Mouse (Mus musculus): Measurements from ENCODE around the gene Txndc5.

DNA sequence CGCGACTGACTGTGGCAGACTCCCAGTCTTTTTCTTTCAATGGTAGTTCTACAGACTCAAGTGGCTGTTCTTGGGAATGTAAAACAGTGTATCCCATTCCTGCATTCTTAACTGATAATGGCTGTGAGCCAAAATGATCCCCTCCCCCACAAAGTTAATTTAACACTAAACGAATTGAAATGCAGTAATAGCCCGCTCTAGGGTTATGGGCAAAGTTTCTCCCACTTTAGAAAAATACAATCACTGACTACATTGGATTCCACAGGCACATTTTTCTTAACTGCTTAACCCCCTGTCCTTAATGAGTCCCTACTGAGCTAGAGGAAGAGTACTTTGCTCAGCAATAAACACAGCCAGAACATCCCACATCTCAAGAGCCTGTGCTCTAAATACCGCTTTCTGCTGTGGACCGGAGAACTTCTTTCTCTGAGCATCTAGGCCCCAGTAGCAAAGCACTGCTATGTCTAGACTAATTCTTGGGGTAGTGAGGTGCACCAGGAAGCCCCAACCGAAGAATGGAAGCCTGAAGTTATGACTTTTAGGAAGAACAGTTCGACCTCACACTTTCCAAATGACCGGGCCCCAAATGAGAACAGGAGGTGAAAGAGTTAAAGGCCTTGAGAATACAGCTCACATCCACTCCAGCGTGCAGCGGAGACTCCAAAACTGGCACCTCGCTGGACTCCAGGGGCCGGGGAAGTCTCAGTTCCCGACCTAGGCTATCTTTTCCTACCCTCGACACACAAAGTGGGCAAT, 1.4 kb downstream of the Txndc5 start:
- no peak for TF ChIP-seq ZC3H11A (IDR thresholded peaks at IDR 0.05; ENCODE audit: borderline replicate concordance, low read depth, low read length)
- TF ChIP-seq HCFC1 (IDR thresholded peaks at IDR 0.05; ENCODE audit: borderline replicate concordance, insufficient read depth, low read length): no peak
- no peak for TF ChIP-seq CHD2 (IDR thresholded peaks at IDR 0.05; ENCODE audit: low read depth, low read length)
- no peak for TF ChIP-seq MAFK (IDR thresholded peaks at IDR 0.05; ENCODE audit: insufficient read depth, low read depth, low read length)
- no peak for TF ChIP-seq ZNF384 (IDR thresholded peaks at IDR 0.05; ENCODE audit: low read depth, low read length)
